Mouse (Mus musculus) stomach, postnatal 0 days (tissue): ENCODE measurements around the gene Dcun1d2.

Source experiments
- CTCF ChIP-seq: IDR thresholded peaks from 2 replicates; pipeline ENCODE4 v1.5.1; 2016; ENCODE audit warnings: antibody characterized with exemption, low read depth, mild to moderate bottlenecking, moderate library complexity
- EP300 ChIP-seq: optimal IDR thresholded peaks from 2 replicates; pipeline ENCODE3; 2016; ENCODE audit warnings: antibody characterized with exemption

DNA sequence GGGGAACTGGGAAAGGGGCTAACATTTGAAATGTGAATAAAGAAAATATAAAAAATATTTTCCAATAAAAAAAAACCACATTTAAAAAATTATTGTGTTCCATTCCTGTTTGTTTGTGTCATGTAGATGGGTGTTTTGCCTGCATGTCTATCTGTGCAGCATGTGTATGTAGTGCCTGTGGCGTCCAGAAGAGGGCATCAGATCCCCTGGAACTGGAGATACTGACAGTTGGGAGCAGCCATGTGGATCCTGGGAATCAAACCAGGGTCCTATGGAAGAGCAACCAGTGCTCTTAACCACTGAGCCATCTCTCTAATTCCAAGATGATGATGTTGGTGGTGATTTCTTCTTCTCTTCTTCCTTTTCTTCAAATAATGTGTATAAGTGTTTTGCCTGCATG is 46.7 kb upstream of the Dcun1d2 start:
- TF ChIP-seq CTCF = peak; percentile 45
- no peak for TF ChIP-seq EP300
